Mouse (Mus musculus) ES-E14 (cell line): Measurements from ENCODE around the gene Lonrf2.

ENCODE experiments used
- CHD2 ChIP-seq: IDR thresholded peaks from 2 replicates; pipeline ENCODE4 v1.6.1; 2014; ENCODE audit warnings: mild to moderate bottlenecking, low read depth, low read length, inconsistent platforms
- HCFC1 ChIP-seq: IDR thresholded peaks from 2 replicates; pipeline ENCODE4 v1.6.1; 2012; ENCODE audit warnings: low read length, inconsistent platforms, borderline replicate concordance; ENCODE audit not compliant: insufficient read depth
- MAFK ChIP-seq: IDR thresholded peaks from 2 replicates; pipeline ENCODE4 v1.6.1; 2014; ENCODE audit warnings: mild to moderate bottlenecking, low read depth, low read length, inconsistent platforms; ENCODE audit not compliant: insufficient read depth
- ZC3H11A ChIP-seq: IDR thresholded peaks from 2 replicates; pipeline ENCODE4 v1.6.1; 2012; ENCODE audit warnings: low read depth, mild to moderate bottlenecking, inconsistent platforms, low read length, borderline replicate concordance
- ZNF384 ChIP-seq: IDR thresholded peaks from 2 replicates; pipeline ENCODE4 v1.6.1; 2012; ENCODE audit warnings: low read depth, low read length, inconsistent platforms

GRCm38 (mm10) chr1:38760424-38760823 lies 76.1 kb downstream of the Lonrf2 start:
- TF ChIP-seq ZC3H11A (no peak), MAFK (no peak), HCFC1 (no peak), CHD2 (no peak), ZNF384 (no peak)
